Mouse (Mus musculus): ENCODE results near the gene Ric8a. TPM values are rescaled to one million over a fixed set of nuclear protein-coding genes. Genes with fewer than 3 reads are reported as not detected.

Ric8a gene
- polyA plus RNA-seq, 1 experiment from 2014 or later, result 68.0 TPM

GRCm38 (mm10) chr7:140821653-140822329, 35.0 kb upstream of the Ric8a start, which contains the start of gene Zfp941:
Zfp941 (minus strand) TSS chr7:140822178.
- H3K9me3 ChIP-seq (ENCODE audit: low read length), result no peaks in the 10 kb centered on the region
- peak within 1 kb of the TSS; percentile 56 for H3K4me2 ChIP-seq (replicated peaks; ENCODE audit: low read depth, low read length)
- no peaks in the 10 kb centered on the region for H3K4me1 ChIP-seq (ENCODE audit: insufficient read depth, low read depth, low read length)
- H3K27ac ChIP-seq (ENCODE audit: low read length), result no peak within 1 kb of the TSS
- no peak within 1 kb of the TSS for H3K9ac ChIP-seq (replicated peaks; ENCODE audit: low read depth)
- TF ChIP-seq CTCF (IDR thresholded peaks at IDR 0.05) (no peak), EP300 (IDR thresholded peaks at IDR 0.05) (no peak)
- no peaks in the 10 kb centered on the region for H3K27me3 ChIP-seq (replicated peaks; ENCODE audit: insufficient read depth, low read length)
- WGBS, result 2% methylated on average over 21 of the region's 21 CpGs
- DNase-seq (ENCODE audit: low spot score), result peak; percentile 30
- H3K36me3 ChIP-seq (ENCODE audit: insufficient read depth, low read length), result no peaks in the 10 kb centered on the region
- ATAC-seq, result peak; percentile 38
- H3K4me3 ChIP-seq (ENCODE audit: low read depth, low read length), result peak within 1 kb of the TSS; percentile 11; the same call in 1 of the 2 replicates

GRCm38 (mm10) chr7:140822731-140823130, 34.0 kb upstream of the Ric8a start:
- Histone ChIP-seq H3K9ac (replicated peaks; ENCODE audit: low read depth) (no peak overlapping the region), H3K27me3 (replicated peaks; ENCODE audit: insufficient read depth, low read length) (no peaks in the 10 kb centered on the region), H3K4me1 (ENCODE audit: insufficient read depth, low read depth, low read length) (no peaks in the 10 kb centered on the region), H3K4me3 (ENCODE audit: low read depth, low read length) (no peak overlapping the region), H3K27ac (ENCODE audit: low read length) (no peak overlapping the region), H3K9me3 (ENCODE audit: low read length) (no peaks in the 10 kb centered on the region), H3K36me3 (ENCODE audit: insufficient read depth, low read length) (no peaks in the 10 kb centered on the region), H3K4me2 (replicated peaks; ENCODE audit: low read depth, low read length) (no peak overlapping the region)
- ATAC-seq (no peak), DNase-seq (ENCODE audit: low spot score) (no peak)
- TF ChIP-seq CTCF (IDR thresholded peaks at IDR 0.05) (no peak), EP300 (IDR thresholded peaks at IDR 0.05) (no peak)
- WGBS, result 79% methylated on average over 4 of the region's 4 CpGs

- Histone ChIP-seq H3K27me3 (replicated peaks; ENCODE audit: insufficient read depth, low read length) (no peaks in the 10 kb centered on the region), H3K36me3 (ENCODE audit: insufficient read depth, low read length) (no peaks in the 10 kb centered on the region), H3K9ac (replicated peaks; ENCODE audit: low read depth) (no peak overlapping the region), H3K9me3 (ENCODE audit: low read length) (no peaks in the 10 kb centered on the region), H3K4me1 (ENCODE audit: insufficient read depth, low read depth, low read length) (no peaks in the 10 kb centered on the region), H3K4me2 (replicated peaks; ENCODE audit: low read depth, low read length) (0 out of 2 replicates have a peak overlapping the region, but pooled peaks have one; percentile 8), H3K27ac (ENCODE audit: low read length) (no peak overlapping the region), H3K4me3 (ENCODE audit: low read depth, low read length) (no peak overlapping the region)
- DNase-seq (ENCODE audit: low spot score), result peak; percentile 74
- TF ChIP-seq EP300 (IDR thresholded peaks at IDR 0.05) (no peak), CTCF (IDR thresholded peaks at IDR 0.05) (peak; percentile 74)
- ATAC-seq, result peak; percentile 69
- WGBS, result 18% methylated on average over 8 of the region's 8 CpGs
Observed at GRCm38 (mm10) chr7:140828171-140828881, 28.4 kb upstream of the Ric8a start.

- TF ChIP-seq EP300 (IDR thresholded peaks at IDR 0.05) (no peak), CTCF (IDR thresholded peaks at IDR 0.05) (no peak)
- no peaks in the 10 kb centered on the region for H3K36me3 ChIP-seq (ENCODE audit: insufficient read depth, low read length)
- H3K27ac ChIP-seq (ENCODE audit: low read length), result no peak overlapping the region
- no peaks in the 10 kb centered on the region for H3K27me3 ChIP-seq (replicated peaks; ENCODE audit: insufficient read depth, low read length)
- DNase-seq (ENCODE audit: low spot score), result no peak
- no peaks in the 10 kb centered on the region for H3K9me3 ChIP-seq (ENCODE audit: low read length)
- no peak overlapping the region for H3K9ac ChIP-seq (replicated peaks; ENCODE audit: low read depth)
- no peaks in the 10 kb centered on the region for H3K4me1 ChIP-seq (ENCODE audit: insufficient read depth, low read depth, low read length)
- H3K4me3 ChIP-seq (ENCODE audit: low read depth, low read length), result no peak overlapping the region
- WGBS, result 55% methylated on average over 6 of the region's 6 CpGs
- no peak for ATAC-seq
- H3K4me2 ChIP-seq (replicated peaks; ENCODE audit: low read depth, low read length), result no peak overlapping the region
Observed at GRCm38 (mm10) chr7:140831447-140831846, 25.3 kb upstream of the Ric8a start.

- no peaks in the 10 kb centered on the region for H3K27me3 ChIP-seq (replicated peaks; ENCODE audit: insufficient read depth, low read length)
- no peak for TF ChIP-seq CTCF (IDR thresholded peaks at IDR 0.05)
- no peak for TF ChIP-seq EP300 (IDR thresholded peaks at IDR 0.05)
- DNase-seq (ENCODE audit: low spot score), result no peak
- H3K4me3 ChIP-seq (ENCODE audit: low read depth, low read length), result no peak overlapping the region
- no peaks in the 10 kb centered on the region for H3K9me3 ChIP-seq (ENCODE audit: low read length)
- no peak overlapping the region for H3K9ac ChIP-seq (replicated peaks; ENCODE audit: low read depth)
- no peaks in the 10 kb centered on the region for H3K4me1 ChIP-seq (ENCODE audit: insufficient read depth, low read depth, low read length)
- WGBS, result 81% methylated on average over 4 of the region's 4 CpGs
- H3K4me2 ChIP-seq (replicated peaks; ENCODE audit: low read depth, low read length), result no peak overlapping the region
- H3K27ac ChIP-seq (ENCODE audit: low read length), result no peak overlapping the region
- no peaks in the 10 kb centered on the region for H3K36me3 ChIP-seq (ENCODE audit: insufficient read depth, low read length)
- no peak for ATAC-seq
Observed at GRCm38 (mm10) chr7:140833341-140833740, 23.4 kb upstream of the Ric8a start.

- TF ChIP-seq EP300 (IDR thresholded peaks at IDR 0.05) (no peak), CTCF (IDR thresholded peaks at IDR 0.05) (no peak)
Observed at GRCm38 (mm10) chr7:140834968-140835757, 21.6 kb upstream of the Ric8a start, which contains the start of gene Urah. Urah (plus strand) TSS chr7:140835018.

More at GRCm38 (mm10) chr7:140834968-140835757, 21.6 kb upstream of the Ric8a start, which contains the start of gene Urah:
- no peak within 1 kb of the TSS for H3K27ac ChIP-seq (ENCODE audit: low read length)
- H3K27me3 ChIP-seq (replicated peaks; ENCODE audit: insufficient read depth, low read length), result no peaks in the 10 kb centered on the region
- no peaks in the 10 kb centered on the region for H3K4me1 ChIP-seq (ENCODE audit: insufficient read depth, low read depth, low read length)
- H3K9ac ChIP-seq (replicated peaks; ENCODE audit: low read depth), result no peak within 1 kb of the TSS
- 36% methylated on average over 20 of the region's 20 CpGs for WGBS
- H3K9me3 ChIP-seq (ENCODE audit: low read length), result no peaks in the 10 kb centered on the region
- H3K36me3 ChIP-seq (ENCODE audit: insufficient read depth, low read length), result no peaks in the 10 kb centered on the region
- H3K4me2 ChIP-seq (replicated peaks; ENCODE audit: low read depth, low read length), result peak within 1 kb of the TSS; percentile 32; the same call in 1 of the 2 replicates
- DNase-seq (ENCODE audit: low spot score), result peak; percentile 64
- no peak within 1 kb of the TSS for H3K4me3 ChIP-seq (ENCODE audit: low read depth, low read length)
- peak; percentile 89 for ATAC-seq

Data from lung, postnatal 0 days (tissue).